Mouse (Mus musculus) heart, postnatal 10 days (tissue): ENCODE data around the gene Porcn. TPM values are rescaled to one million over a fixed set of nuclear protein-coding genes. Genes with fewer than 3 reads are reported as not detected.
A peak's percentile ranks its signal among the peaks of the same experiment; 100 is the strongest.

ENCODE experiments used
- DNase-seq, 2 experiments: peaks; one replicate each; pipeline ENCODE4 v3.0.0; 2021
- intact Hi-C: fragments of 180-260 bp; cut with DNase I; formaldehyde crosslinking; loops from one replicate; pipeline ENCODE4 v1.15.1; 2025
- total RNA-seq, 2 experiments: library from RNA; stranded (reverse); gene quantifications; 2 replicates each; pipeline ENCODE4 v1.2.3; 2021

Porcn gene
- total RNA-seq, result 1 to 10 TPM; 2.4 to 3.1 TPM

GRCm38 (mm10) chrX:8206015-8206693, at the start of gene Porcn:
TSS of gene Porcn (minus strand) at chrX:8206525.
- peak; percentile 78 to 80 for DNase-seq
- intact Hi-C loops, result loop anchor here (5.0 kb wide), 2 partner anchors 41 to 1744 kb away; no protein-coding TSS in a partner anchor

GRCm38 (mm10) chrX:8255807-8256206, 49.5 kb upstream of the Porcn start:
- no peak for DNase-seq
- intact Hi-C loops, result no loop called here

- intact Hi-C loops, result loop anchor here (5.0 kb wide), 1 partner anchor 61 kb away; the partner anchor contains the start of gene Ebp
- no peak for DNase-seq
These were observed 47.4 kb upstream of the Porcn start for GRCm38 (mm10) chrX:8253711-8254110.

- DNase-seq, result peak; percentile 84 to 87
- intact Hi-C loops, result loop anchor here (5.0 kb wide), 1 partner anchor 60 kb away; the partner anchor contains the start of gene Ebp
These were observed 46.3 kb upstream of the Porcn start, which contains the start of gene Ftsj1 for GRCm38 (mm10) chrX:8252334-8253285. TSS of gene Ftsj1 (minus strand) at chrX:8252406.

- no peak for DNase-seq
- intact Hi-C loops, result loop anchor here (5.0 kb wide), 1 partner anchor 60 kb away; the partner anchor contains the start of gene Ebp
These were observed 45.5 kb upstream of the Porcn start for GRCm38 (mm10) chrX:8251789-8252333.

- DNase-seq, result no peak
- intact Hi-C loops, result loop anchor here (5.0 kb wide), 1 partner anchor 41 kb away; the partner anchor contains the start of gene Porcn
These were observed 42.3 kb upstream of the Porcn start for GRCm38 (mm10) chrX:8248542-8249120.

GRCm38 (mm10) chrX:8247680-8248079, 41.4 kb upstream of the Porcn start:
- no peak for DNase-seq
- intact Hi-C loops, result loop anchor here (5.0 kb wide), 1 partner anchor 40 kb away; the partner anchor contains the start of gene Porcn

GRCm38 (mm10) chrX:8238804-8239395, 32.6 kb upstream of the Porcn start:
- intact Hi-C loops, result no loop called here
- no peak for DNase-seq

- intact Hi-C loops, result no loop called here
- no peak for DNase-seq
These were observed 30.4 kb upstream of the Porcn start for GRCm38 (mm10) chrX:8236704-8237103.

- intact Hi-C loops, result no loop called here
- no peak for DNase-seq
These were observed 27.3 kb upstream of the Porcn start for GRCm38 (mm10) chrX:8233602-8234001.

- intact Hi-C loops, result no loop called here
- no peak for DNase-seq
These were observed 23.9 kb upstream of the Porcn start for GRCm38 (mm10) chrX:8230272-8230671.

GRCm38 (mm10) chrX:8223473-8223872, 17.1 kb upstream of the Porcn start:
- intact Hi-C loops, result no loop called here
- no peak for DNase-seq

GRCm38 (mm10) chrX:8222678-8223421, 16.5 kb upstream of the Porcn start:
- intact Hi-C loops, result no loop called here
- DNase-seq, result peak; percentile 2 to 5

GRCm38 (mm10) chrX:8222296-8222677, 16.0 kb upstream of the Porcn start:
- no peak for DNase-seq
- intact Hi-C loops, result no loop called here

GRCm38 (mm10) chrX:8219651-8220050, 13.3 kb upstream of the Porcn start:
- intact Hi-C loops, result no loop called here
- DNase-seq, result no peak

- no peak for DNase-seq
- intact Hi-C loops, result no loop called here
These were observed 11.8 kb upstream of the Porcn start for GRCm38 (mm10) chrX:8218114-8218513.

GRCm38 (mm10) chrX:8217383-8217782, 11.1 kb upstream of the Porcn start:
- intact Hi-C loops, result no loop called here

GRCm38 (mm10) chrX:8211490-8212207, 5.3 kb upstream of the Porcn start:
- DNase-seq, result no peak
- intact Hi-C loops, result no loop called here

More at GRCm38 (mm10) chrX:8217383-8217782, 11.1 kb upstream of the Porcn start:
- no peak for DNase-seq

- intact Hi-C loops, result loop anchor here (5.0 kb wide), 2 partner anchors 38 to 1747 kb away; no protein-coding TSS in a partner anchor
- no peak for DNase-seq
These were observed 3.4 kb upstream of the Porcn start for GRCm38 (mm10) chrX:8209720-8210119.
